Mouse (Mus musculus): ENCODE measurements around the gene Tcp11l2.

- TF ChIP-seq CTCF (IDR thresholded peaks at IDR 0.05; ENCODE audit: control insufficient read depth, insufficient read depth, insufficient replicate concordance, low read depth, low read length) (no peak), POLR2A (IDR thresholded peaks at IDR 0.05; ENCODE audit: control insufficient read depth, low read depth, low read length) (no peak)
These were observed 20.3 kb upstream of the Tcp11l2 start for GRCm38 (mm10) chr10:84556120-84556519.
